Mouse (Mus musculus) T-helper 2 cell (primary cell): ENCODE measurements around the gene St6galnac3.

Experiments used
- in situ Hi-C: fragments of 300-600 bp; cut with MboI, MseI; formaldehyde crosslinking; loops from one replicate; pipeline ENCODE4 v1.15.1; 2025; ENCODE audit warnings: high pct_unique_total_duplicates

St6galnac3 gene

DNA sequence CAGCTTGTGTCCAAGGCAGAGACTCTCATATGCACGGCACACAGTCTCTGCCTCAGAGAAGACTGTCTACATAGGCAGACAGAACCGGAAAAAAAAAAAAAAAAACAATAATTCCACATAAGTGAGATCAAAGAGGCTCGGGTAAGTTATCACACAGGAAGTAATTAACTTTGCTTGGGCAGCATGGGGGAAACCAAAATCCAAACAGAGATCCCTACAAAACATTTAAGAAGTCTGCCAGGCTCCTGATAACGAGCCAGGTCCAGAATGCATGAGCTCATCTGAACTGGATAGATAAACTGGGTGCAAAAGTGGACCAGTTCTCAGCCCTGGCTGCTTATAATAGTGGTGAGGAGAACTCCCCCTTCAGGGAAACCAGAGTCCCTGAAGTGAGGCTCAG, 484.6 kb downstream of the St6galnac3 start:
- in situ Hi-C loops, result no loop called here

DNA sequence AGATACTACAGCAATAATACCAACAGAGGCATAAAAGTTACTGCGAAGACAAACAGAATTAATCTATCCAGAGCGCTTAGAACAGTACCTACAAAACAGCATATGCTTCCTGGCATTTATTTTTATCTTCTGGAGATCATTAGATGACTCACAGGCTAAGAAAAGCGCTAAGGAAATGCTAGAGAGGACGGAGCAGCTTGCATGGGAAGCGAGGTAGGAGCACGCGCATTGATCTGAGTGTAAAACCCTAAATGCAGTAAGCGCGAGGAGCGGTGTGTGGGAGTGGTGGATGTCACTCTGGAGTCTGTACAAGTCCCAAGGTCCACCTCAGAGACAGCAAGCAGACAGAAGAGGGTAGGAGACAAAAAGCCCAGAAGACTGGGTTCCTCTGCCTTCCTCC, 486.6 kb downstream of the St6galnac3 start:
- in situ Hi-C loops, result no loop called here

DNA sequence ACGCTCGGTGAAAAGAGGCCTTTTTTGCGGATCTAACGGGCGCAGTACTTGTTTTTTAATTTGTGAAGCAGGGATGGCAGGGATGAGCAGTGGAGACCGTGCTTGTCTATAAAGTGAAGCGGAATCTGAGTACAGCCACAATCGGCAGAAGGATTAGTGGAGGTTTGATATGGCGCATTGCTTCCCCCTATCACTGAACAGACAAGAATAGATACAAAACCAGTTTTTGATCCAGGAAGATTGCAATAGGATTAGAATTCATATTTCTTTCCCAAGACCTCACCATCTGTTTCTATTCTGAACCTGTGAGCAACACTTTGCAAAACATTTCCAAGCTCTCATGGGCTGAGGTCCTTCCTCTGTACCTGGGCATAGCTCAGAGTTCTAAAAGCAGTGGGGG, 488.7 kb downstream of the St6galnac3 start:
- in situ Hi-C loops, result no loop called here

DNA sequence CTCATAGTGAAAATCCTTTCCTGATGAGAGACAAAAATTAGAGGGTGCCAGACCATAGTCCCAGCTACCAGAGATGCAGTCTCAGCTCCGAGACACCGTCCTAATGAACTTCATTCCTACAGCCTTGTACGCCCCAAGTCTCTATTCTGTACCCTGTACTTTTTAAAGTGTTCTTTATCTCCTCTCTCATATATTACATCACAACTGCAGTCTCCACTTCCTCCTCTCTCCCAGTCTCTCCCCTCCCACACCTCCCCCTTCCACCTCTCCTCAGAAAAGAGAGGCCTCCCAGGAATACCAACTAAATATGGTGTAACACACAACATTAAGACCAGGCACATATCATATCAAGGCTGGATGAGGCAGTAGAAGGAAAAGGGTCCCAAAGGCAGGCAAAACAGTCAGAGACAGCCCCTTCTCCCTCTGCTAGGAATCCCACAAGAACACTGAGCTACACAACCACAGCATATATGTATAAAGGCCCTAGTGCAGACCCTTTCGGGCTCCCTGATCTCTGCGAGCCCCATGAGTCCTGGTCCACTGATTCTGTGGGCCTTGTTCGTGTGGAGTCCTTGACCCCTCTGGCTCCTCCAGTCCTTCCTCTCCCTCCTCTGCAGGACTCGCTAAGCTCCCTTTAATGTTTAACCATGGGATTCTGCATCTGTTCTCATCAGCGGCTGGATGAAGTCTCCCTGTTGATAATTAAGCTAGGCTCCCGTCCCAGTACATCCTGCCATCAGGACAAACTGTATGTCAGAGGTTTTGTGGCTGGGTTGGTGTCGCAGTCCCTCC, 502.2 kb downstream of the St6galnac3 start:
- in situ Hi-C loops, result no loop called here

DNA sequence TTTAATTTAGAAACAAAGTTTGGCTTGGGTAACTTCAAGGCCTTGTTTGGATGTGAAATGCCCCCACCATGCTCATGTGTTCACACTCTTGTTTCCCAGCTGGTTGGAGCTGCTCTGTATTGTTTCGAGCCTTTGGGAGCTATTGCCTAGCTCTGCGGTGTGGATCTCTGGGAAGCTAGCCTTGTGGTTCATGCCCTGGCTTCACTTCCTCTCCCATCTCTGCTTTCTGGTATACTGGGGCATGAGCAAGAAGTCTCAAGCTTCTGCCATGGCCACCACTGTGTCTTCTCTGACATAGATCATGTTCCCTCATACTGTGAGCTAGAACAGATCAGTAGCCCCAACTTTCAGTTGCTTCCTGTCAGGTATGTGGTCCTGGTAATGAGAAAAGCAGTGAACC, 505.6 kb downstream of the St6galnac3 start:
- in situ Hi-C loops, result no loop called here

DNA sequence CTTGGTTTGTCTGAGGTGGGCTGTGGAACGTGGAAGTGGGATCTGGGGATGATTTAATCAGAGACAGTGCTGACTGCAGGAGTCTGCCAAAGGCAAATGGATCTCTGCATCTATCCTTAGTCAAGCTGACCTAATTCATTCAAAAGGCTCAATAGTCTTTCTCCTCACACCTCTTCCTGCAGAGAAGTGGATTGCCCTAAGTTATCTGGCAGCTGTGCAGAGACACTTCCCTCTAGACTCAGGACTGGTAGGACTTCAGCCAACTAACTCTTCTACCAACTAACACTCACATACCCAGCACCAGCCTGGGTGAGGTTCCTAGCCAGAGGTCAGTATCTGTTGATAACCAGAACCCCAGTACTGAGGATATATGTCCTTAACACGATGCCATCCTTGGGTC, 516.8 kb downstream of the St6galnac3 start:
- in situ Hi-C loops, result no loop called here

DNA sequence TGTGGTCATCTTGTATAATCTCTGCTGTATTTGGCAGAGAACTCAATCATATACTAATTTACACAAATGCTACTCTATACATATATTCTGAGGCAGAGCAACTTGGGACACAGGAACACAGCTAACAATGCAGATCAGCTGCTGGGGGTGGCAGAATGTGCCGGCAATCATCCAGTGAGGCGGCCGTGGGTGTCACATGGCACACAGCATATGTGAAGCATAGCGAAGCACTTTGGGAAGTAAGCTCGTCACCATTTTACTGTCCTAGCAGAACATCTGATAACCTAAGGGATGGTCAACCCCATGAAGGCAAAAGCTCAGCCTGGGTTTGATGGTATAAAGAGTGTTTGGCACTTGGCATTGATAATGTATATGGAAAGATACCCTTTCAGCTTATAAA, 520.9 kb downstream of the St6galnac3 start:
- in situ Hi-C loops, result no loop called here

DNA sequence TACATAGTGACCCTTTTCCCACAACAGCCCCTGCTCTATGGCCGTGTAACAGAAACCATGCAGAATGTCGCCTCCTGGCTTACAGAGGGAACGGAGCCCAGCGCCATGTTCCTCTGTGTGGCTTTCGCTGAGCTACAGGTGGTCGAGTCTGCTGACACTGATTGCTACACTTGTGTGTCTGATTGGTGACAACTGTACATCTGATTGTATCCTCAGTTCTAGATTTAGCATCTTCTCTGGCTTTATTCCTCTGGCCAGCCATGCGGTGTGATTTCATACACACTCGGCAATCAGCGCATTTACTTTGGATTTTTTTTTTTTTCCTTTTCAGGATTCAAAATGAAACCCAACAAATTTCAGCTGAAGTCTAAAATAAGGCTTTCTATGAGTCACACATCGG, 523.1 kb downstream of the St6galnac3 start:
- in situ Hi-C loops, result no loop called here

DNA sequence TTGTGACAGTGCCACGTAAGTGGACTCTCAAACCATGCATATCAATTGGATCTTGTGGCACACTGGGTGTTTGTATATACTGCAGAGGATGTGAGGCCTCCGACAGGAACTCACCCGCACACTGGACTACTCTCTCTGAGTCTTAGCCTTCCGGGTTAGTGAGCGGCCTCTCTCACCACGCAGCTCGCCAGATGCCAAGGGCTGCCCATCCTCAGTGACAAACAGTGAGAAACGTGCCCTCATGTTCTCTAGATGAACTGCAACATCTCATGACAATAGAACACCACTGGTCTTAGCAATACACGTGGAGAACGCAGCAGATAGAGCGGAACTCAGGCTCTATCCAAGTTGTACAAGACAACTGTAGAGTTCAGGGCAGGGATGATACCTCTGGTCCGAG, 524.2 kb downstream of the St6galnac3 start:
- in situ Hi-C loops, result no loop called here

DNA sequence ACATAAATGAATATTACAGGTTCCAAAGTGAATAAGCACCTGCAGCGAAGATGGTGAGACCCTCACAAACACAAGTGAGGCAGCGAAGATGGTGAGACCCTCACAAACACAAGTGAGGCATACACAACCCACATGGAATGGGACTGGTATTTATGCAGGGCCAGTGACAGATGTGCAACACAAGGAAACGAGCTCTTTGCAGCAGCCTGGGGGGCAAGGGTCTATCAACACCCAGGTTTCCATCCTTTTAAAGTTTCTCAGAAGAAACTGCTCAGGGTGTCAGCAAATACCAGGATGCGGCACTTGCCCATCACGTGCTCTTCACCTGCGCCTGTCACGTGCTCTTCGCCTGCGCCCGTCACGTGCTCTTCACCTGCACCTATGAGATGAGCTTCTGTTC, 524.9 kb downstream of the St6galnac3 start:
- in situ Hi-C loops, result no loop called here

DNA sequence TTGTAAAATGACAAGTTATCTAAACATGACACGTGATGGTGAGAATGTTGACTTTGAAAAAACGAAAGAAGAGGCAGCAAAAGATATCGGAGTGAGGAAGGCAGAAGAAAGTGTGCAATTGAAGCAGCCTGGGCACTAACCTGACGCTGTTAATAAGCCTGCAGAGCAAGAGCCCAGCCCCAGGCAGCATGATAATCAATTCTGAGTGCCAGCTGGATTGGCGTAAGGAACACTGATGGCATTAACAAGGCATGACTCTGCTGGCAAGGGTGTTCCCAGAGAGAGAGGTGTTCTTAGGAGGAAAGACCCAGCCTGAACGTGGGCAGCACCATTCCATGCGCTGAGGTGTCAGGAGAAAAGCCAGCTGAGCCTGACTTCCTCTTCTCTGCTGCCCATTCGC, 525.7 kb downstream of the St6galnac3 start:
- in situ Hi-C loops, result no loop called here

DNA sequence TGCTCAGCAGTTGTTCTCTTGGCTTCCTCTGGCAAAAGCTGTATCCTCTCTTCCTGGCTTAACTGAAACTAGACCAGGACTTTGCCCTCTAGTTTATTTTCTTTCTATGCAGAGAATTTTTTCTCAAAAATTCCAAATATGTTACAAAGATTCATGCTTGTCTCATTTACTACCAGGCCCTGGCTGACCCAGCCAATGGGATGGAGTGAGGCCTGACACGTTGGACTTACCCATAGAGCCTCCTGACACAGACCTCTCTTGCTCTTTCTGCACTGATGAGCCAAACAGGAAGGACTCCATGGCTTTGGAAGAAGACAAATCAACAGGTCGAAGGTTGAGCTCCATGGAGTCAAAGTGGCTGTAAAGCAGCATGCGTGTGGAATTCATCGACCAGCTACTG, 526.5 kb downstream of the St6galnac3 start:
- in situ Hi-C loops, result no loop called here

DNA sequence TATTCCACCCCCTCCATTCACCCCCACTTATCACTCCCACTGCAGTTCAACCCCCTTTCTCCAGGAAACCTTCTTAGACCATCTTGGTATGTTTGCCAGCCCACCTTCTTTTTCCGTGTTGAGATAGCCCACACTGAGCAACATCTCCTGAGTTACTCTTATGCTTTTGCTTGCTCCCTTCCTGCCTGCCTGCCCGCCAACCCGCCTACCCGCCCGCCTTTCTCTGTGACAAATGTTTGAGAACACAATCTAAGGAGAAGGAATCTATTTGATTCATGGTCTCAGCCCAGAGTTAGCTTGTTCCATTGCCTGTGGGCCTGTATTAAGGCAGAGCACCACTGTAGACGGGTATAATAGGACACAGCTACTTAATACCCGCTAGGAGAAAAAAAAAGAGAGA, 531.9 kb downstream of the St6galnac3 start:
- in situ Hi-C loops, result no loop called here

DNA sequence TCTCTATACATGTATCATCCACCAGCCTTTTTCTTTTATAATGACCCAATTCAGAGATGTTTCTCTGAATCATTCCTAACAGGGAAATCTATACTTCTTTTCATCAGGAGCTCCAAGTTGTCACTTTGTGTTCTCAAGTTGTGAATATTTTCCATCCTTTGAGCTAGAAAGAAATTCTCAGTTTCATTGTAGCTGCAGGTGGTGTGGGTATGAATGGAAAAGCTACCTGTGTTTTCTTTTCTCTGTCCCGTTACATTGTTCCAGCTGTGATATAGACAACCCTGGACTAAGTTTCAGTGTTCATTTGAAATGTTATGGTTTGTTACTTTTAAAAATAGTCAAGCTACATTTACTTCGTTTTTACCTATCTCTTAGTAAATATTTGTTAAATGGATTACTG, 534.2 kb downstream of the St6galnac3 start:
- in situ Hi-C loops, result no loop called here

DNA sequence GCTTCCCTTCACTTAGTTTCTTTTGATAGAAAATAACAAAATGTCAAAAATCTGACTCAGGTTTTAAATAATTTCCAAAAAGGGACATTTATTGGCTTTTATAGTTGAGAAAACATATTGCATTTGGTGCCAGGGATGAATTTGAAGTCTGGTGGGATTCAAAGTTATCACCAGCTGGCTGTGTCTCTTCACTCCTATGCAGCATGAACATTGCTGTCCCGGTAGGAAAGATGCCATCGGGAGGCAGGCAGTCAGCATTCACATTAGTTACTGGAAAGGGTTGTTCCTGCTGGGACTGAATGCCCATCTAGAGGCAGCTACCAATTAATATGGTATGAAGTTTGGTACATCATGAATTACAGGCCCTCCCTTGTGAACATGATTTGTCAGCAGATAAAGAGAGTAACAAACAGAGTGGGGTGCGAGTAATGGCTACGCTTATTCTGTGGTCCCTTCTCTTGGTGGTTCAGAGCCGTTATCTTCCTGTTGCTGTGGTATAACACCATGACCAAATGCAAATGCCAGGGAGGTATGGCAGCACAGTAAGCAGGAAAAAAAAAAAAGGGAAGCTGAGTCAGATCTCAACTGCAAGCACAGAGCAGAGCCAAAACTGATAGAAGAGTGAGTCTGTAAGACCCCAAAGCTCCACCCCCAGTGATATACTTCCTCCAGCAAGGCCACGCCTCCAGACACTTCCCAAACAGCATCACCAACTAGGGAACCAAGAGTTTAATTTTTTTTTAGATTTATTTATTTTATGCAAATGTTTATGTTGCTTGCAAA, 535.1 kb downstream of the St6galnac3 start:
- in situ Hi-C loops, result no loop called here

DNA sequence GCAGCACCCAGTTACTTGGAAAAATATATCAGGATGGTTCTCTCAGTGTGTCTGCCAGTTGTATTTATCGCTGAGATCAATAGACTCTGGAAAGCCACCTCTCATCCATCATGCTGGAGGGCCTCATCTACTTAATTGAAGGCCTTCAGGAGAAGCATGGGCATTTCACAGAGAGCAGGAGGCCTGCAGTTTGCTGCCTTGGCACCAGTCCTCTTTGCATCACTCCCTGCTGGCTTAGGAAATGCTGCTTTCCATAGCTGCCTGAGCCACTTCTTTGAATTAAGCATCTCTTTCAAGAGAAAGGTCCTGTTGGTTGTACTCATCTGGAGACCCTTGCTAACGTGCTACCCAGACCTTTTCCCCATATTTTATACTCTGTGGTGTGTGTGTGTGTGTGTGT, 536.8 kb downstream of the St6galnac3 start:
- in situ Hi-C loops, result no loop called here

DNA sequence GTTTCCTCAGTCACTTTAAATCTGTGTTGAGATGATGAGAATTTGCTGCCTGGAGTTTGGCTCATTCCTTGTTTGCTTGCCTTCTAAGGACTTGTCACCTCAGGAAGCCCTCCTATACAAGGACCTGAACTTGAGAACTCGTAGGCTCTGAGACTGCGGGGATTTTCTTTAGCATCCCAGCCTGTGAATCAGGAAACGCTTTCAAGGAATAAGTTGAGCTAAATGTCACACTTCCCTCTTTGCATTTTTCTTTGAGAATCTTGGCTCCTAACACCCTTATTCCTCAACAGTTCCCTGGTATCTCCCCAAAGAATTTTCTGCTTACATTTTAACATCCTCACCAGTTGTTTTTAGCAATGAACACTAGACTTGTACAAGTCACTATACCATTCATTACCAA, 539.9 kb downstream of the St6galnac3 start:
- in situ Hi-C loops, result no loop called here

DNA sequence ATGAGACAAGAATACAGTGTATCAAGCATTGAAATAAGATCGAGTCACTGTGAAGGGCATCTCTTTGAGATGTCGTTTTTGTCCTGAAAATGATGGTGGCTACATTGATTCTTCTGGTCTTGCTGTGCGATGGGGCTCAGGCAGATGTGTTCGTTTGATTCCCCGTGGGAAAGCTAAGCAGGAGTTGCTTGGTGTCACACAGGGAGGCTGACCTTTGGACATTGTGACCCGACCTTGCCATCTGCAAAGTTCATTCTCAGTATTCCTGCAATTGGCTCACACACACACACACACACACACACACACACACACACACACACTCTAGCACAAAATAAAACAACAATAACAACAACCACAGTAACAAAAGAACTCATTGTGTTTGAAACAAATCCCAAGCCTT, 543.7 kb downstream of the St6galnac3 start:
- in situ Hi-C loops, result no loop called here

DNA sequence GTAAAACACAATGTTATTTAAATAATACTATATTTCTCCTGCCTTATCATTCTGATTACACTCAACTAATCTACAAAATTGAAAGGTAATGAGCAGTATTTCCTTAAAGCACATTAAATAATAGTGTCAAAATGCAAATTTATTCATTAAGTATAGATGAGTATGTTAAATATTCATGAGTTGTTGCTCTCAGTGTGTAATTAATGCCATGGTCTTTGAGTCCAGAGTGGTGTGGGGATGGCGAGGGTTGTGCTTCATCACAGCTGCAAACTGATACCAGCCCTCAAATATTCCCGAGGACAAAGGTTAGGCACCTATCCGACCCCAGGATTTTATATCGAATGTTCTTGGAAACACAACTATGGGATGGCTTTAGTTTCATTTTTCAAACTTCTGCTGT, 548.2 kb downstream of the St6galnac3 start:
- in situ Hi-C loops, result no loop called here

DNA sequence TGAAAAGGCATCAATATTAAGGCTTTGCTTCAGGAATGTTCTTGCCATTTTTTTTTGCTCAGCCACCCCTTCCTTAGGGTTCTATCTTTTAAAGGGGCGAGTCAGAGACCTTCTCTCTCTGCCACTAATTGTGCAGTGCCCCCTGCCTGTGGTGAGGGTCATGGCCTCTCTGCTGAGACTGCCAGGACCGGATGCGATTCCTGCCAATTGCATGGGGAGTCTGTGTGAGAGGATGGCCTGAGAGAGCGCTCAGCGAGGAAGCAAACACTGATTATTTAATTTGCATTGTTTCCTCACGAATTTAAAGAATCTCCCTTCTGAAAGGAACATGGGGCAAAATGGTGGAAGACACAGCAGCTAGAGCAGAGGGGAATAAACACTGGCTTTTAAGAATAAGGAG, 548.6 kb downstream of the St6galnac3 start:
- in situ Hi-C loops, result no loop called here

DNA sequence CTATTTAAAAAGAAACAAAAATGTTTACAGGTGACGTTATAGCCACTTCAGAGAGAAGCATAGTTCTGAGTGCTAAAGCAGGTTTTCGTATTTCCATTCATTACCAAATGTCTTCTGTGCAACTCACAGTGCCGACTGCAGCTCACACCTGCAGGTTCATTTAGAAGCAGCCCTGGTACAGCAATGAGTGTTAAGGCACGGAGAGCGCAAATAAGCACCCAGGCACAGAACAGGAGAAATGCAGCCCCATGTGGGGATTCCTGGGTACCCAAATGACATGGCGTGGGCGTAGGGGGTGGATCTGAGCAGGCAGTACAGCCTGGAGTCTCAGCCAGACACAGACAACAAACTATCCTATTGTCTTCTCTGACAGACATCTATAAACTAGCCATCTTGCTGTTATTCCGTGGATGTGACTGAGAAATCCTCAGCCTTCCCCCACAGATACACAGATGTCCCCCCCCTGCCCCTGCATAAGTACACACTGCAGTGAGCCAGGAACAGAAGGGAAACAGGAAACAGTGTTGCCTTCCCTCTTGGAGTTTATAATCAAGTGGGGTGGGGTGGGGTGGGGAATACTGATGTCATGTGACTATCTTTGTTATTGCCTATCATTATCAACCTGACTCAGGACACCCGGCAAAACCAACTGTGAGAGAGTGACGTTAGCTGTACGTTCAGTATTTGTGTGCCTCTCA, 550.5 kb downstream of the St6galnac3 start:
- in situ Hi-C loops, result no loop called here

DNA sequence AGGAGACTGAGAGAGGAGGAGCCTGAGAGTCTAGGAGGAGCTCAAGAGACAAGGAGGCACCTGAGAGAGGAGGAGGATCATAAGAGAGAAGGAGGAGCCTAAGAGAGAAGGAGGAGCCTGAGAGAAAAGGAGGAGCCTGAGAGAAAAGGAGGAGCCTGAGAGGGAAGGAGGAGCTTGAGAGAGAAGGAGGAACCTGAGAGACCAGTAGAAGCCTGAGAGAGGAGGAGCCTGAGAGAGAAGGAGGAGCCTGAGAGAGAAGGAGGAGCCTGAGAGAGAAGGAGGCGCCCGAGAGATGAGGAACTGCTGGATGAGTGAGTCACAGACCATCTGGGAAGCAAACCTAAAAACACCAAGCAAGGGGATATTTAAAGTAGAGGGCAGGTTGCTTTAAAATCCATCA, 551.4 kb downstream of the St6galnac3 start:
- in situ Hi-C loops, result no loop called here

DNA sequence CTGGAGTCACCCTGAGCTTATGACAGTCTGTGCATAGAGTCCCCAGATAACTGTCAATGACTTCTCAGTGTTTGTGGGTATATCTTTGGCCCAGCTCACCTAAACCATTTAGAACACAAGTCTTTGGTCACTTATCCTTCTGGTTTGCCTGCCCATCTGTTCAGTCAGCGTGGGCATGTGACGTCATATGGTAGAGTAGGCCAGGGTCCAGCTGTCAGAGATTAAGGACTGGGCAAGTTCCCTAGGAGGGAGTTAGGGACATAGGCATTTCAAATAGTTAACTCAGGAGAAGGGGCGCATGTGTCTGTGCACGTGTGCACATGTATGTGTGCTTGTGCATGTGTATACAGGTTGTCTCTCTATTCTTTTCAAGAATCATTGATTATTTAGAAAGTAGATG, 554.8 kb downstream of the St6galnac3 start:
- in situ Hi-C loops, result no loop called here
